19 mouse cellular contexts compared by ENCODE assay signal in genomic region chr8:125930276-125931046, GRCm38 (mm10). TPM values are rescaled to one million over a fixed set of nuclear protein-coding genes. Genes with fewer than 3 reads are reported as not detected.
DNase-seq lines count a peak whose midpoint lies in the region; ATAC-seq and TF ChIP-seq lines count a peak whose summit lies in the region.
"Had no signal": no experiment of that assay in that cellular context is flagged by ENCODE, and none has a peak within 500 bp of the region (broad histone marks: within the 10 kb centered on the region; RNA-seq: fewer than 3 reads in every experiment).

No protein-coding gene starts in this region.

- peak; percentile 96 for ATAC-seq in intestine, embryonic 16.5 days
- peak; percentile 89 for ATAC-seq in liver, postnatal 0 days
- ATAC-seq: forebrain, embryonic 15.5 days; midbrain, embryonic 13.5 days had no signal

- H3K4me1 ChIP-seq in intestine, embryonic 16.5 days (ENCODE audit: control insufficient read depth, insufficient read depth, low read length) = no peaks in the 10 kb centered on the region
- H3K4me1 ChIP-seq in liver, postnatal 0 days (ENCODE audit: insufficient read depth) = peaks cover 3% of the 10 kb centered on the region; the same call in 1 of the 2 replicates
- H3K4me1 ChIP-seq: forebrain, embryonic 15.5 days; hindbrain, embryonic 15.5 days; midbrain, embryonic 13.5 days had no signal

- H3K36me3 ChIP-seq in intestine, embryonic 16.5 days (ENCODE audit: control insufficient read depth, insufficient read depth, low read length) = no peaks in the 10 kb centered on the region
- no peaks in the 10 kb centered on the region; the same call in 1 of the 2 replicates for H3K36me3 ChIP-seq in liver, postnatal 0 days (replicated peaks; ENCODE audit: insufficient read depth, low read length)
- H3K36me3 ChIP-seq: forebrain, embryonic 15.5 days; G1E; hindbrain, embryonic 15.5 days; midbrain, embryonic 13.5 days had no signal

- TF ChIP-seq CTCF in liver, postnatal 0 days (IDR thresholded peaks at IDR 0.05; ENCODE audit: low read depth) = no peak

- no peak overlapping the region for H3K4me2 ChIP-seq in intestine, embryonic 16.5 days (ENCODE audit: low read depth, low read length)
- no peak overlapping the region for H3K4me2 ChIP-seq in liver, postnatal 0 days (ENCODE audit: low read depth, low read length)
- H3K4me2 ChIP-seq: forebrain, embryonic 15.5 days; hindbrain, embryonic 15.5 days; midbrain, embryonic 13.5 days had no signal

- no peaks in the 10 kb centered on the region for H3K9me3 ChIP-seq in intestine, embryonic 16.5 days (ENCODE audit: control insufficient read depth, low read length)
- no peaks in the 10 kb centered on the region for H3K9me3 ChIP-seq in liver, postnatal 0 days (ENCODE audit: low read length)
- H3K9me3 ChIP-seq: forebrain, embryonic 15.5 days; hindbrain, embryonic 15.5 days; midbrain, embryonic 13.5 days had no signal

- H3K4me3 ChIP-seq in intestine, embryonic 16.5 days (ENCODE audit: low read length) = no peak overlapping the region
- no peak overlapping the region for H3K4me3 ChIP-seq in liver, postnatal 0 days (ENCODE audit: low read depth, low read length)
- H3K4me3 ChIP-seq: forebrain, embryonic 15.5 days; gastrocnemius, adult 2 months; hindbrain, embryonic 15.5 days; midbrain, embryonic 13.5 days; myocyte had no signal

- DNase-seq in kidney, adult 8-10 months = peak; percentile 68 to 84
- peak; percentile 67 to 86 for DNase-seq in kidney, postnatal 36 days
- DNase-seq in liver, postnatal 0 days = peak; percentile 30
- no peak for DNase-seq in right cerebral cortex, adult 2 months (ENCODE audit: low spot score in 2 of 2)
- no peak for DNase-seq in gastrocnemius, adult 18-20 months (ENCODE audit: low spot score)
- DNase-seq in neural tube, embryonic 10.5 days (ENCODE audit: extremely low spot score, low spot score) = no peak
- DNase-seq in natural killer cell, adult 2 months (ENCODE audit: low spot score in 2 of 2) = no peak
- DNase-seq: cerebellum, postnatal 25 days; gastrocnemius, adult 2 months; heart, adult 11 months; lung, adult 18-20 months; thymus, postnatal 14 days had no signal

- no peak for TF ChIP-seq EP300 in liver, postnatal 0 days (IDR thresholded peaks at IDR 0.05; ENCODE audit: low read depth)

- H3K27me3 ChIP-seq in intestine, embryonic 16.5 days (replicated peaks; ENCODE audit: control insufficient read depth, insufficient read depth, low read length) = no peaks in the 10 kb centered on the region
- H3K27me3 ChIP-seq in liver, postnatal 0 days (ENCODE audit: insufficient read depth, low read length) = no peaks in the 10 kb centered on the region
- H3K27me3 ChIP-seq: forebrain, embryonic 15.5 days; hindbrain, embryonic 15.5 days; midbrain, embryonic 13.5 days had no signal

- H3K9ac ChIP-seq in intestine, embryonic 16.5 days (ENCODE audit: low read depth, low read length) = no peak overlapping the region
- H3K9ac ChIP-seq in liver, postnatal 0 days (replicated peaks) = no peak overlapping the region
- H3K9ac ChIP-seq: forebrain, embryonic 15.5 days; hindbrain, embryonic 15.5 days; midbrain, embryonic 13.5 days had no signal

- peak overlapping the region; percentile 79 for H3K27ac ChIP-seq in intestine, embryonic 16.5 days (ENCODE audit: low read length)
- H3K27ac ChIP-seq in liver, postnatal 0 days (ENCODE audit: low read depth) = peak overlapping the region; percentile 76
- H3K27ac ChIP-seq: forebrain, embryonic 15.5 days; gastrocnemius, adult 2 months; hindbrain, embryonic 15.5 days; macrophage; midbrain, embryonic 13.5 days had no signal

- 45% methylated on average over 11 of the region's 11 CpGs for WGBS in intestine, embryonic 16.5 days
- 55% methylated on average over 11 of the region's 11 CpGs for WGBS in liver, postnatal 0 days (ENCODE audit: insufficient replicate concordance)

RNA-seq across cellular contexts. Expression of gene Map3k21, which starts 20.2 kb away (rescaled TPM):
- 2.8 and 3.8 TPM in 2 replicates for polyA plus RNA-seq in intestine, embryonic 16.5 days (2015; fragmentation: Nextera tagmentation; extraction: Ambion mirVana)
- 0.39 and 0.56 TPM in 2 replicates for polyA plus RNA-seq in liver, postnatal 0 days (2015; fragmentation: Nextera tagmentation; extraction: Ambion mirVana)
- total RNA-seq in gastrocnemius, adult 18-20 months (2021) = under 1 TPM; 0.05 to 0.26 TPM
- polyA plus RNA-seq: G1E, macrophage, myocyte had no signal

RNA-seq across cellular contexts. Expression of gene Pcnx2, which starts 32.3 kb away (rescaled TPM):
- polyA plus RNA-seq in intestine, embryonic 16.5 days (2015; fragmentation: Nextera tagmentation; extraction: Ambion mirVana) = 0.10 TPM in 2 replicates
- 0.04 and 0.05 TPM in 2 replicates for polyA plus RNA-seq in liver, postnatal 0 days (2015; fragmentation: Nextera tagmentation; extraction: Ambion mirVana)
- total RNA-seq in gastrocnemius, adult 18-20 months (2021) = under 1 TPM; 0.21 to 0.48 TPM
- polyA plus RNA-seq: G1E, macrophage had no signal

Comparison
In these comparisons a context has a peak if more than half of its experiments do, and no peak if none do; other contexts are left out.
1. DNase-seq: peak in kidney, adult 8-10 months (2 of 2), kidney, postnatal 36 days (2 of 2) and liver, postnatal 0 days (single experiment); none in right cerebral cortex, adult 2 months (0 of 2), gastrocnemius, adult 18-20 months (single experiment), neural tube, embryonic 10.5 days (single experiment) and natural killer cell, adult 2 months (0 of 2).